Mouse (Mus musculus) layer of hippocampus, adult 18-20 months (tissue): Measurements from ENCODE around the gene Sult1a1. TPM values are rescaled to one million over a fixed set of nuclear protein-coding genes. Genes with fewer than 3 reads are reported as not detected.

ENCODE experiments used
- DNase-seq, 2 experiments: peaks; one replicate each; pipeline ENCODE4 v3.0.0; 2022; ENCODE audit warnings: low spot score in 2 of 2
- total RNA-seq, 2 experiments: library from RNA; stranded (reverse); gene quantifications; 2 replicates each; pipeline ENCODE4 v1.2.3; 2021

Sult1a1 gene
- total RNA-seq, 2 experiments from 2014 or later: 9.5 to 11.6 TPM

GRCm38 (mm10) chr7:126665269-126665668 lies 11.0 kb downstream of the Sult1a1 start:
- DNase-seq: peak in 1 of 2 experiments; percentile 21

GRCm38 (mm10) chr7:126663646-126664045 lies 12.6 kb downstream of the Sult1a1 start:
- DNase-seq: no peak

- DNase-seq: no peak
Measured at GRCm38 (mm10) chr7:126659771-126660170, 16.5 kb downstream of the Sult1a1 start.

- DNase-seq: no peak
Measured at GRCm38 (mm10) chr7:126657522-126657921, 18.7 kb downstream of the Sult1a1 start.

- no peak for DNase-seq
Measured at GRCm38 (mm10) chr7:126655695-126656094, 20.5 kb downstream of the Sult1a1 start.

GRCm38 (mm10) chr7:126653991-126654390 lies 22.2 kb downstream of the Sult1a1 start:
- DNase-seq: no peak

- no peak for DNase-seq
Measured at GRCm38 (mm10) chr7:126650852-126651251, 25.4 kb downstream of the Sult1a1 start.

- DNase-seq: peak; percentile 92 to 95
Measured at GRCm38 (mm10) chr7:126649231-126650051, 26.8 kb downstream of the Sult1a1 start, which contains the start of gene Sgf29. TSS of gene Sgf29 (plus strand) at chr7:126649309.

- no peak for DNase-seq
Measured at GRCm38 (mm10) chr7:126648486-126648885, 27.7 kb downstream of the Sult1a1 start.

- DNase-seq: no peak
Measured at GRCm38 (mm10) chr7:126645708-126646107, 30.5 kb downstream of the Sult1a1 start.

- DNase-seq: no peak
Measured at GRCm38 (mm10) chr7:126644914-126645313, 31.3 kb downstream of the Sult1a1 start.

- DNase-seq: no peak
Measured at GRCm38 (mm10) chr7:126644345-126644744, 31.9 kb downstream of the Sult1a1 start.

- DNase-seq: peak; percentile 9 to 49
Measured at GRCm38 (mm10) chr7:126643244-126643617, 33.0 kb downstream of the Sult1a1 start.

- no peak for DNase-seq
Measured at GRCm38 (mm10) chr7:126642545-126643243, 33.5 kb downstream of the Sult1a1 start.

- DNase-seq: peak in 1 of 2 experiments; percentile 48
Measured at GRCm38 (mm10) chr7:126636733-126637520, 39.3 kb downstream of the Sult1a1 start.

- DNase-seq: no peak
Measured at GRCm38 (mm10) chr7:126635375-126635774, 40.9 kb downstream of the Sult1a1 start.

GRCm38 (mm10) chr7:126632478-126632877 lies 43.8 kb downstream of the Sult1a1 start:
- no peak for DNase-seq

- DNase-seq: no peak
Measured at GRCm38 (mm10) chr7:126630824-126631518, 45.3 kb downstream of the Sult1a1 start, which contains the start of gene Nupr1. TSS of gene Nupr1 (minus strand) at chr7:126630861.

GRCm38 (mm10) chr7:126629915-126630314 lies 46.3 kb downstream of the Sult1a1 start:
- DNase-seq: no peak

GRCm38 (mm10) chr7:126628111-126628510 lies 48.1 kb downstream of the Sult1a1 start:
- no peak for DNase-seq
